Mouse (Mus musculus): ENCODE data around the gene Pdzrn3. TPM values are rescaled to one million over a fixed set of nuclear protein-coding genes. Genes with fewer than 3 reads are reported as not detected.
A peak's percentile ranks its signal among the peaks of the same experiment; 100 is the strongest.

Pdzrn3 gene
- polyA plus RNA-seq, 1 experiment from 2014 or later = 16.5 TPM

DNA sequence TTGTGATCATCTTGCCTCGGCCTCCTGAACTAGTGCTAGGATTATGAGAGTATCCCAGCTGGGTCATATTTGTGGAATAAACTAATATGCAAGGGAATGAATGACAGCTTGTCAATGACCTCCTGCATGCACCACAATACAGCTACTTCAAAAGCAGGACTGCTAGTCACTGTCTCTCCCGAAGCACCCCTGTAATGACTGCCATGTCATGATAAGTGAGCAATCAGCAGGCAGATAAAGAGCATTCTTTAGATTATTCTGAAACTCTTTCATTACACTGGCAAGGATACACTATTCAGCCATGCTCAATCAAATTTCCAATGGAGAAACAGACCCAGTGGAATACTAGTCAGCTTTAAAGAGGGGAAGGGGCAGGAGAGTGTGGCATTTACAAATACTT lies 85.8 kb downstream of the Pdzrn3 start:
- H3K36me3 ChIP-seq (ENCODE audit: control insufficient read depth, insufficient read depth, low read length) = no peaks in the 10 kb centered on the region
- H3K4me2 ChIP-seq (ENCODE audit: low read length) = no peak overlapping the region
- H3K4me3 ChIP-seq (ENCODE audit: control insufficient read depth in 1 of 2, insufficient read depth in 1 of 2, low read depth in 1 of 2, low read length in 2 of 2) = no peak overlapping the region
- no peaks in the 10 kb centered on the region for H3K27me3 ChIP-seq (ENCODE audit: control insufficient read depth, insufficient read depth, low read length)
- H3K9ac ChIP-seq (ENCODE audit: low read length) = no peak overlapping the region
- H3K9me3 ChIP-seq (ENCODE audit: control insufficient read depth, low read length) = no peaks in the 10 kb centered on the region
- peaks cover 19 to 35% of the 10 kb centered on the region in 2 experiments for H3K4me1 ChIP-seq (ENCODE audit: control insufficient read depth in 2 of 2, insufficient read depth in 2 of 2, low read length in 2 of 2)
- H3K27ac ChIP-seq (replicated peaks in 1 of 2; ENCODE audit: control insufficient read depth in 1 of 2, insufficient read depth in 1 of 2, low read depth in 2 of 2, low read length in 2 of 2) = no peak overlapping the region
- 40% methylated on average over 2 of the region's 2 CpGs for WGBS
- ATAC-seq (ENCODE audit: insufficient number of reproducible peaks, insufficient read depth, low FRiP score, low read depth) = no peak

DNA sequence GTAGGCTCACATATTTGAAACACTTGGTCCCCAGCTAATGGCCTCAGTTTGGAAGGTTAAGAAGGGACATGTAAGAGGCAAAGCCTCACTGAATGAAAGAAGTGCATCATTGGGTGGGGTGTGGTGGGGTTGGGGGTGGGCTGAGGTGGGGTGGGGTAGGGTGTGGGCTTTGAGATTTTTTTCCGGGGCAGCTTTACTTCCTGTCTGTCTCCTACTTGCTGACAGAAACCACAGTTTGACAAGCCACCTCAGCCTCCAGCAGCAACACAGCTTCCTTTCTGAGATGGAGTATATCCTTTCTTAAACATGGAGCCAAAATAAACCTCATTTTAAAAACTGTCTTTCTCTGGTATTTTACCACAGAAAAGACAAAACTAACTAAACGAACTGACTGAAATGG lies 87.5 kb downstream of the Pdzrn3 start:
- H3K27ac ChIP-seq (replicated peaks in 1 of 2; ENCODE audit: control insufficient read depth in 1 of 2, insufficient read depth in 1 of 2, low read depth in 2 of 2, low read length in 2 of 2) = peak overlapping the region in 1 of 2 experiments; percentile 25; a peak in 2 of 4 replicates

DNA sequence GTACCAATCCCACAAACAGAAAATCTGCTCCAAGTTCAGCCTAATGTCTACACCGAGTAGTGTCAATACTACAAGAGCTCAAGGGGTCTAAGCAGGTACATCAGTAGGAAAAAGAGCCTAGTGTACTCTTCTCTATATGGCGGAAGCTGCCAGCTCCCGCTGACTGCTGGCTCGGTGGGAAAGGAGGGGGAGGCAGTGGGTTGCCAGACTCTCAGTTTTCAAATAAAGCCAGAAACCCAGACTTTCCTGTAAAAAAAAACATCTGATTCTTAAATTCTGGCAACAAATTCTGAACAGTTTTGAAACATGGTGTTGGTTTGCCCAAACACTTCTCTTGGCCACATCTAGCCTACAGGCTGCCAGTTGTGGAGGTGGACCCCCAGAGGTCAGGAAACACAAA lies 88.3 kb downstream of the Pdzrn3 start:
- no peaks in the 10 kb centered on the region for H3K27me3 ChIP-seq (ENCODE audit: control insufficient read depth, insufficient read depth, low read length)
- ATAC-seq (ENCODE audit: insufficient number of reproducible peaks, insufficient read depth, low FRiP score, low read depth) = no peak
- no peaks in the 10 kb centered on the region for H3K36me3 ChIP-seq (ENCODE audit: control insufficient read depth, insufficient read depth, low read length)
- no peak overlapping the region for H3K9ac ChIP-seq (ENCODE audit: low read length)
- no peak overlapping the region for H3K4me2 ChIP-seq (ENCODE audit: low read length)
- peak overlapping the region in 1 of 2 experiments; percentile 25; a peak in 1 of 4 replicates for H3K27ac ChIP-seq (replicated peaks in 1 of 2; ENCODE audit: control insufficient read depth in 1 of 2, insufficient read depth in 1 of 2, low read depth in 2 of 2, low read length in 2 of 2)
- peaks cover 19 to 41% of the 10 kb centered on the region in 2 experiments for H3K4me1 ChIP-seq (ENCODE audit: control insufficient read depth in 2 of 2, insufficient read depth in 2 of 2, low read length in 2 of 2)
- WGBS = 84% methylated on average over 4 of the region's 4 CpGs
- H3K9me3 ChIP-seq (ENCODE audit: control insufficient read depth, low read length) = no peaks in the 10 kb centered on the region
- H3K4me3 ChIP-seq (ENCODE audit: control insufficient read depth in 1 of 2, insufficient read depth in 1 of 2, low read depth in 1 of 2, low read length in 2 of 2) = no peak overlapping the region

More for the DNA sequence above, 87.5 kb downstream of the Pdzrn3 start:
- ATAC-seq (ENCODE audit: insufficient number of reproducible peaks, insufficient read depth, low FRiP score, low read depth) = no peak
- WGBS = 32% methylated on average over 2 of the region's 2 CpGs
- Histone ChIP-seq H3K4me1 (ENCODE audit: control insufficient read depth in 2 of 2, insufficient read depth in 2 of 2, low read length in 2 of 2) (peaks cover 18 to 35% of the 10 kb centered on the region in 2 experiments), H3K36me3 (ENCODE audit: control insufficient read depth, insufficient read depth, low read length) (no peaks in the 10 kb centered on the region), H3K9ac (ENCODE audit: low read length) (no peak overlapping the region), H3K9me3 (ENCODE audit: control insufficient read depth, low read length) (no peaks in the 10 kb centered on the region), H3K27me3 (ENCODE audit: control insufficient read depth, insufficient read depth, low read length) (no peaks in the 10 kb centered on the region), H3K4me2 (ENCODE audit: low read length) (no peak overlapping the region), H3K4me3 (ENCODE audit: control insufficient read depth in 1 of 2, insufficient read depth in 1 of 2, low read depth in 1 of 2, low read length in 2 of 2) (no peak overlapping the region)

DNA sequence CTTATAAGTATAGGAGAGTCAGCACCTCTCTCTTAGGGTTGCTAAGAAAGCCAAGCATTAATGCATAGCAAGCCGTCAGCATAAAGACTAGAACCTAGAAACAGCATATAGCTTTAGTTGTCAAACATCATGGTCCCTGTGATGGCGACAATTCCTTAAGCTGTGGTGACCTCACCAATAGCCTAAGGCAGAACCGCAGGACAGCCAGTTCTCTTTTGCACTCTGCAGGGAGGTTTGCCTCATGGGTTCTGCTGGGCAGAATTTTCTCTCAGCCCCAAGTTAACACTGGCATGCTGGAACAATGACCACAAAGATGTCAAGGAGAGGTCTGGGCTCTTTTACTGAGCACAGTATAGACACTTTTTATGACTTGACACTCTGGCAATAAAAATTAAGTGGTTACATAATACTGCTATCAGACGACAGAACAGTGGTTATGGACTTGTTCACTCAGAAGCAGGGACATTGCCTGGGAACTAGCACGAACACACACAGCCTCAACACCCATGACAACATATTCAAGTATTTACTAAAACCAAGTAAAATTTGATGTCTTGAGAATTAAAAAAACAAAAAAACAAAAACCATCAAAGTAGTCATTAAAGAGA lies 90.0 kb downstream of the Pdzrn3 start:
- Histone ChIP-seq H3K4me1 (ENCODE audit: control insufficient read depth in 2 of 2, insufficient read depth in 2 of 2, low read length in 2 of 2) (peaks cover 15 to 49% of the 10 kb centered on the region in 2 experiments), H3K36me3 (ENCODE audit: control insufficient read depth, insufficient read depth, low read length) (no peaks in the 10 kb centered on the region), H3K9ac (ENCODE audit: low read length) (no peak overlapping the region), H3K27ac (replicated peaks in 1 of 2; ENCODE audit: control insufficient read depth in 1 of 2, insufficient read depth in 1 of 2, low read depth in 2 of 2, low read length in 2 of 2) (no peak overlapping the region), H3K4me2 (ENCODE audit: low read length) (no peak overlapping the region), H3K9me3 (ENCODE audit: control insufficient read depth, low read length) (no peaks in the 10 kb centered on the region), H3K4me3 (ENCODE audit: control insufficient read depth in 1 of 2, insufficient read depth in 1 of 2, low read depth in 1 of 2, low read length in 2 of 2) (no peak overlapping the region), H3K27me3 (ENCODE audit: control insufficient read depth, insufficient read depth, low read length) (no peaks in the 10 kb centered on the region)
- ATAC-seq (ENCODE audit: insufficient number of reproducible peaks, insufficient read depth, low FRiP score, low read depth) = no peak
- 79% methylated on average over 5 of the region's 5 CpGs for WGBS

DNA sequence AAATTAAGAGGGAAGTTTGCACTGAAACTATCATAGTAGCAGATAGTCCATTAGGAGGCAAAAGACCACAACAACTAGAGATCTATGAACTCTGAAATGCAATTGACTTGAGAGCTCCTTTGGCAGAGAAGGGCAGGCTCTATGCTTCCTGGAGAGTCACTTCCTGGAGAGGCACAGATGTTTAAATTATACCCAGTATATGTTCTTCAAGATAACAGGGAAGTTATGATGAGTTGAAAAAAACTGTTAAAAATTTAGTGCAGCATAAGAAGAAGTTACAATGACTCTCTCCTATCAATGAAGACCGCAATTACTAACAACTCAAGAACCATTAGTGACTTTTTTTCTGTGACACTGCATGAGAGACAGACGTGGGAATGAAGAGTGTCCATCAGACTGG lies 90.6 kb downstream of the Pdzrn3 start:
- Histone ChIP-seq H3K9me3 (ENCODE audit: control insufficient read depth, low read length) (no peaks in the 10 kb centered on the region), H3K27ac (replicated peaks in 1 of 2; ENCODE audit: control insufficient read depth in 1 of 2, insufficient read depth in 1 of 2, low read depth in 2 of 2, low read length in 2 of 2) (no peak overlapping the region), H3K4me2 (ENCODE audit: low read length) (no peak overlapping the region), H3K4me3 (ENCODE audit: control insufficient read depth in 1 of 2, insufficient read depth in 1 of 2, low read depth in 1 of 2, low read length in 2 of 2) (no peak overlapping the region), H3K9ac (ENCODE audit: low read length) (no peak overlapping the region), H3K27me3 (ENCODE audit: control insufficient read depth, insufficient read depth, low read length) (no peaks in the 10 kb centered on the region), H3K4me1 (ENCODE audit: control insufficient read depth in 2 of 2, insufficient read depth in 2 of 2, low read length in 2 of 2) (peaks cover 15 to 46% of the 10 kb centered on the region in 2 experiments), H3K36me3 (ENCODE audit: control insufficient read depth, insufficient read depth, low read length) (no peaks in the 10 kb centered on the region)
- no peak for ATAC-seq (ENCODE audit: insufficient number of reproducible peaks, insufficient read depth, low FRiP score, low read depth)
- WGBS = 92% methylated on average over 2 of the region's 2 CpGs

DNA sequence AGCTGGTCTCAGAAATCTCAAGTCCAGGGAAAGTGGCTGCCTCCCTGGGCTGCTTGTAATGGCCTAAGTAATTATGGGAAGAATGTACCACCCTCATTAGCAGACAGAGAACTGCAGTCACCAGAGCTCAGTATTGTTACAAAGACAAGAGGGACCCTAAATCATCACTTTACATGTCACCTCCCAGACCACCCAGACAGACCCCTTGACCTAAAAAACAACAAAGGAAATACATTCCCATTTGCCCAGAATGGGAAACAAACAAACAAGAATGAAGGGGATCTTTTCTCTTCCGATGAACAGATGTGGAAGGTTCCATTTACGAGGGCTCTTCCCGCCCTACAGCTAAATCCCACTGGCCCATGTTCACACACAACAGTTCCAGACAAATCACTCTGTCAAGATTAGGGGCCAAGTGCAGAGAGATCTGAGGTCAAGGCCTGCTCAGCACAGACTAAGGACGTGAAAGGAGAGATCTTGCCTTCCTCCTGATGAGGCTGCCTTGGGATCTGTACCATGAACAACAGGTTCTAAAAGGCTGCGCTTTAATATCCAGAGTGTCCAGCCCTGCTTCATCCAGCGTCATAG lies 93.2 kb downstream of the Pdzrn3 start:
- no peaks in the 10 kb centered on the region for H3K36me3 ChIP-seq (ENCODE audit: control insufficient read depth, insufficient read depth, low read length)
- no peaks in the 10 kb centered on the region for H3K27me3 ChIP-seq (ENCODE audit: control insufficient read depth, insufficient read depth, low read length)
- peaks cover 21 to 54% of the 10 kb centered on the region in 2 experiments for H3K4me1 ChIP-seq (ENCODE audit: control insufficient read depth in 2 of 2, insufficient read depth in 2 of 2, low read length in 2 of 2)
- WGBS = 50% methylated on average over 6 of the region's 6 CpGs
- H3K4me3 ChIP-seq (ENCODE audit: control insufficient read depth in 1 of 2, insufficient read depth in 1 of 2, low read depth in 1 of 2, low read length in 2 of 2) = no peak overlapping the region
- no peak for ATAC-seq (ENCODE audit: insufficient number of reproducible peaks, insufficient read depth, low FRiP score, low read depth)
- no peak overlapping the region for H3K27ac ChIP-seq (replicated peaks in 1 of 2; ENCODE audit: control insufficient read depth in 1 of 2, insufficient read depth in 1 of 2, low read depth in 2 of 2, low read length in 2 of 2)
- H3K4me2 ChIP-seq (ENCODE audit: low read length) = no peak overlapping the region
- no peak overlapping the region for H3K9ac ChIP-seq (ENCODE audit: low read length)
- H3K9me3 ChIP-seq (ENCODE audit: control insufficient read depth, low read length) = no peaks in the 10 kb centered on the region

DNA sequence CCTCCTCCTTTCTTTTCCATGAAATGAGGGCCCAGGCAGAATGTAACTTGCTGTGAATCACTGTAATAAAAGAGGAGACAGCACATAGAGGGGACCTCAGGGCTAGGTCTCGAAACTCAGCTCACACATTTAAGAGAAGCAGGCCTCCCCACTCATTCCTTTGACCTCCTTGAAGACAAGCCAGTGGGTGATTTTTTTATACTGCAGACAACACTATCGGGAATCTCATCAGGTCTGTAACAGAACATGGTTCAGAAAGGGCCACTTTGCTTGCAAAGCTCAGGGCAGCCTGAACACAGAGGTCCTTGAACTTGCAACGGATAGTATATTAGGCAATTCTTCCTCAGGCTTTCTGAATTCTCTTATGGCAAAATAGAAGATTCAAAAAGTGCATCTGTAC lies 93.8 kb downstream of the Pdzrn3 start:
- Histone ChIP-seq H3K27ac (replicated peaks in 1 of 2; ENCODE audit: control insufficient read depth in 1 of 2, insufficient read depth in 1 of 2, low read depth in 2 of 2, low read length in 2 of 2) (no peak overlapping the region), H3K27me3 (ENCODE audit: control insufficient read depth, insufficient read depth, low read length) (no peaks in the 10 kb centered on the region), H3K9ac (ENCODE audit: low read length) (no peak overlapping the region), H3K36me3 (ENCODE audit: control insufficient read depth, insufficient read depth, low read length) (no peaks in the 10 kb centered on the region), H3K4me2 (ENCODE audit: low read length) (no peak overlapping the region), H3K4me3 (ENCODE audit: control insufficient read depth in 1 of 2, insufficient read depth in 1 of 2, low read depth in 1 of 2, low read length in 2 of 2) (no peak overlapping the region), H3K4me1 (ENCODE audit: control insufficient read depth in 2 of 2, insufficient read depth in 2 of 2, low read length in 2 of 2) (peaks cover 22 to 53% of the 10 kb centered on the region in 2 experiments), H3K9me3 (ENCODE audit: control insufficient read depth, low read length) (no peaks in the 10 kb centered on the region)
- ATAC-seq (ENCODE audit: insufficient number of reproducible peaks, insufficient read depth, low FRiP score, low read depth) = no peak
- WGBS = 66% methylated on average over 3 of the region's 3 CpGs
